Mouse (Mus musculus) neural tube, embryonic 13.5 days (tissue): Measurements from ENCODE around the gene Zmynd10. TPM values are rescaled to one million over a fixed set of nuclear protein-coding genes. Genes with fewer than 3 reads are reported as not detected.
"Not testable (repeated sequence)": the region's sequence is repeated elsewhere in the genome, so short reads cannot be mapped to it uniquely, and the experiment has no call there.

Experiments used
- ATAC-seq: fragments of 200-750 bp; cut with Nextera tagmentation; 2 replicates; pipeline ENCODE4 v1.8.0; 2017; ENCODE audit warnings: low read depth, mild to moderate bottlenecking, moderate TSS enrichment, moderate library complexity
- H3K27ac ChIP-seq: fragments of 300-500 bp; sonication (generic); replicated peaks from 2 replicates; pipeline ENCODE4 v1.5.1; 2015; ENCODE audit warnings: moderate library complexity, mild to moderate bottlenecking, inconsistent platforms
- H3K27me3 ChIP-seq: fragments of 300-500 bp; sonication (generic); 2 replicates; pipeline ENCODE4 v1.6.1; 2015; ENCODE audit warnings: mild to moderate bottlenecking, inconsistent platforms
- H3K36me3 ChIP-seq: fragments of 300-500 bp; sonication (generic); 2 replicates; pipeline ENCODE4 v1.6.1; 2015; ENCODE audit warnings: mild to moderate bottlenecking, inconsistent platforms
- H3K4me1 ChIP-seq: fragments of 300-500 bp; sonication (generic); replicated peaks from 2 replicates; pipeline ENCODE4 v1.6.1; 2015; ENCODE audit warnings: inconsistent platforms
- H3K4me2 ChIP-seq: fragments of 300-500 bp; sonication (generic); 2 replicates; pipeline ENCODE4 v1.6.1; 2015; ENCODE audit warnings: inconsistent platforms, mild to moderate bottlenecking, moderate library complexity
- H3K4me3 ChIP-seq: fragments of 300-500 bp; sonication (generic); 2 replicates; pipeline ENCODE4 v1.5.1; 2015; ENCODE audit warnings: mild to moderate bottlenecking, inconsistent platforms
- H3K9ac ChIP-seq: fragments of 300-500 bp; sonication (generic); 2 replicates; pipeline ENCODE4 v1.6.1; 2015; ENCODE audit warnings: moderate library complexity, mild to moderate bottlenecking, inconsistent platforms
- H3K9me3 ChIP-seq: fragments of 300-500 bp; sonication (generic); 2 replicates; pipeline ENCODE4 v1.6.1; 2016; ENCODE audit warnings: inconsistent platforms
- WGBS: fragments of 180-500 bp; shearing (Covaris S2); methylation state at CpG from one replicate; pipeline ENCODE4 v1.1.7; 2015; 5-methylcytosine and 5-hydroxymethylcytosine counted together
- polyA plus RNA-seq: library from polyadenylated mRNA; unstranded; fragments of >200 nt; fragmentation: Nextera tagmentation; extraction: Ambion mirVana; gene quantifications from 2 replicates; pipeline ENCODE4 v1.2.1, GENCODE M21; 2015

The Zmynd10 gene
- polyA plus RNA-seq, 1 experiment from 2014 or later, result 1.3 TPM

- 60% methylated on average over 15 of the region's 15 CpGs for WGBS
- Histone ChIP-seq H3K4me3 (0 out of 2 replicates have a peak overlapping the region, but pooled peaks have one; percentile 9), H3K36me3 (peaks cover 47% of the 10 kb centered on the region), H3K9me3 (no peaks in the 10 kb centered on the region), H3K27me3 (no peaks in the 10 kb centered on the region), H3K4me1 (peaks cover 63% of the 10 kb centered on the region), H3K27ac (peak overlapping the region; percentile 63; the same call in 1 of the 2 replicates), H3K4me2 (peak overlapping the region; percentile 27), H3K9ac (0 out of 2 replicates have a peak overlapping the region, but pooled peaks have one; percentile 26)
- ATAC-seq, result no peak
Measured at GRCm38 (mm10) chr9:107566041-107566709, 19.1 kb downstream of the Zmynd10 start.

- Histone ChIP-seq H3K4me1 (peaks cover 69% of the 10 kb centered on the region), H3K27ac (peak overlapping the region; percentile 84; the same call in 1 of the 2 replicates), H3K9me3 (no peaks in the 10 kb centered on the region), H3K36me3 (peaks cover 47% of the 10 kb centered on the region), H3K9ac (no peak overlapping the region), H3K27me3 (no peaks in the 10 kb centered on the region), H3K4me3 (no peak overlapping the region), H3K4me2 (peak overlapping the region; percentile 96; the same call in 1 of the 2 replicates)
- no peak for ATAC-seq
- WGBS, result 64% methylated on average over 3 of the region's 3 CpGs
Measured at GRCm38 (mm10) chr9:107566855-107567254, 19.8 kb downstream of the Zmynd10 start.

- no peaks in the 10 kb centered on the region for H3K27me3 ChIP-seq
- peaks cover 51% of the 10 kb centered on the region for H3K36me3 ChIP-seq
- H3K27ac ChIP-seq, result peak within 1 kb of the TSS; percentile 84
- peaks cover 71% of the 10 kb centered on the region for H3K4me1 ChIP-seq
- H3K9ac ChIP-seq, result peak within 1 kb of the TSS; percentile 92
- peak within 1 kb of the TSS; percentile 85 for H3K4me3 ChIP-seq
- H3K9me3 ChIP-seq, result no peaks in the 10 kb centered on the region
- no peak for ATAC-seq
- 8% methylated on average over 18 of the region's 18 CpGs for WGBS
- peak within 1 kb of the TSS; percentile 96 for H3K4me2 ChIP-seq
Measured at GRCm38 (mm10) chr9:107567702-107568319, 20.7 kb downstream of the Zmynd10 start, which contains the start of gene Hyal2. Hyal2 (plus strand) TSS chr9:107567945.

DNA sequence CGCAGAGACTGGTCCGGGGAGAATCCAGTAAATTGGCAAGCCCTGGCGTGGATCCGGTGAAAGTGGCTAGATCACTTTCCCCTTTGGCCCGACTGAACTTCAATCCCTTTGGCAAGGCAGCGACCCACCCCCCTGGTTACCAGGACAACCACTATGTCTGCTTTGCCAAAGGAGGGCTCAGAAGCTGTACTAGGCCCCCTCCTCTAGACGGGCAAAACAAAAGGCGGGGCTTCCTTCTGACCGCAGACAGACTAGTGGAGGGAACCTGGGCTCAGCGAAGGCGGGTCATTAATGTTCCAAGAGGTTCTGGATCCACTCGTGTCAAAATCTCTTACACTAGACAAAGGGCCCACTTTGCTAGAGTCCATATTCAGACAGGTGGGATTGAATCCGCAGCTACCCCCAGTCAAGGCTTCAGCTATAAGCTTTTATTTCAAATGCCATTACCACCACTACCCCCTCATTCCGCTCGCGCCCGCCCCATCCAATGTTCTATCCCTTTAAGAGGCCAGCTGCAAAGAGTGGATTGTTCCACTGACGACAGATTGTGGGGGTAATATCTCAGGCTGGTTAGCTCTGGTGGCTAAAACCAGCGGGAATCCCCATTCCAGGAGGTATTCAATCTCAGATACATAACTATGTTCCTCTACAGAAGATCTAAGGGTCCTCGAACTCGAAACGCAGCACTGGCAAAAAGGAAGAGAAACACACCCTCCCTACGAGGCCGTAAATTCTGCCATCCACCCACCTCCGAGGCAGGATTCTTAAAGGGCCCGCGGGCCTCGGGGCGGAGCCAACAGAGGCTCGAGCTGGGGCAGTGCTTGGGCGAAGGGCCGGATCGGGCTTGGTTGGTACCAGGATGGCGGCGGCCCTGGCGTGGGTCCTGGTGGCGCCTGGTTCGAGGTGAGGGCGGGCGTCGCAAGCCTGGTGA is 21.5 kb downstream of the Zmynd10 start:
- Histone ChIP-seq H3K4me1 (peaks cover 68% of the 10 kb centered on the region), H3K4me2 (peak overlapping the region; percentile 96)

DNA sequence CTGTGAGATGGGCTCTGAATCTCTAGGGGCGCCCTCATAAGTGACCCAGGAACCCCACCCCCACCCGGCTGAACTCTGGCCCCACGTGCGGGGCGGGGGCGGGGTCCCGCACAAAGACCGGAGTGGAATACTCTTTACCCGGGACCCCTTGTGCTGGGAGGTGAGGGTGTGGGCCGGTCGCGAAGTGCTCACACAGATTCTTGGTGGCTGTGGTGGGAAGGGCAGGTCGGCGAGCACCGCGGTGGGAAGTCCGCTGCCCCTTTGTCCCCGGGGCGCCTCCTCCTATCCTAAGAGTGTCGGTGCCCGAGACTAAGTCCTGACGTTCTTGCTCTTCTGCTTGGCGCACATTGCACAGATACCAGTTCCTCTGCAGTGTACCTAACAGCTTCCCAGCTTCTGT is 22.2 kb downstream of the Zmynd10 start:
- peak; percentile 33 for ATAC-seq
- Histone ChIP-seq H3K4me1 (peaks cover 62% of the 10 kb centered on the region), H3K9ac (peak overlapping the region; percentile 92), H3K9me3 (no peaks in the 10 kb centered on the region), H3K27me3 (no peaks in the 10 kb centered on the region), H3K4me3 (peak overlapping the region; percentile 85), H3K27ac (peak overlapping the region; percentile 84), H3K36me3 (peaks cover 63% of the 10 kb centered on the region), H3K4me2 (peak overlapping the region; percentile 96)
- under 1% methylated on average over 20 of the region's 23 CpGs for whole genome bisulfite sequencing

More for the DNA sequence above, 21.5 kb downstream of the Zmynd10 start:
- H3K36me3 ChIP-seq, result peaks cover 58% of the 10 kb centered on the region
- peak overlapping the region; percentile 84 for H3K27ac ChIP-seq
- H3K9ac ChIP-seq, result peak overlapping the region; percentile 92
- WGBS, result under 1% methylated on average over 41 of the region's 41 CpGs
- peak overlapping the region; percentile 85 for H3K4me3 ChIP-seq
- H3K9me3 ChIP-seq, result no peaks in the 10 kb centered on the region
- peak; percentile 92 for ATAC-seq
- no peaks in the 10 kb centered on the region for H3K27me3 ChIP-seq

GRCm38 (mm10) chr9:107570016-107570415 is 22.9 kb downstream of the Zmynd10 start:
- Histone ChIP-seq H3K36me3 (peaks cover 63% of the 10 kb centered on the region), H3K4me1 (peaks cover 59% of the 10 kb centered on the region)

DNA sequence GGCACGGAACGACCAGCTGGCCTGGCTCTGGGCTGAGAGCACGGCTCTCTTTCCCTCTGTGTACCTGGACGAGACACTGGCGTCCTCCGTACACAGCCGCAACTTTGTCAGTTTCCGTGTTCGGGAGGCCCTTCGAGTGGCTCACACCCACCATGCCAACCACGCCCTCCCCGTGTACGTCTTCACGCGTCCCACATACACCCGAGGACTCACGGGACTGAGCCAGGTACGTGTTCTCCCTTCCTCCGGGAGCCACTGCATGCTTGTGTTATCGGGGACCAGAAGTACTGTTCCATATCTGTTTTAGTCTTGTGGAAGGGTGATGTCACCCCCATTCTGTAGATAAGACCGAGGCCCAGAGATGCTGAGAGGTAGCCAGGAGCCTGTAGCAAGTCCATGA is 23.7 kb downstream of the Zmynd10 start:
- peaks cover 55% of the 10 kb centered on the region for H3K36me3 ChIP-seq
- ATAC-seq, result no peak
- H3K27me3 ChIP-seq, result no peaks in the 10 kb centered on the region
- H3K4me1 ChIP-seq, result peaks cover 54% of the 10 kb centered on the region
- no peak overlapping the region for H3K27ac ChIP-seq
- 93% methylated on average over 21 of the region's 21 CpGs for WGBS
- peak overlapping the region; percentile 85 for H3K4me3 ChIP-seq
- peak overlapping the region; percentile 96 for H3K4me2 ChIP-seq
- peak overlapping the region; percentile 92 for H3K9ac ChIP-seq
- no peaks in the 10 kb centered on the region for H3K9me3 ChIP-seq

More at GRCm38 (mm10) chr9:107570016-107570415, 22.9 kb downstream of the Zmynd10 start:
- Histone ChIP-seq H3K4me2 (peak overlapping the region; percentile 96), H3K27ac (peak overlapping the region; percentile 84), H3K9me3 (no peaks in the 10 kb centered on the region), H3K9ac (peak overlapping the region; percentile 92), H3K4me3 (peak overlapping the region; percentile 85), H3K27me3 (no peaks in the 10 kb centered on the region)
- WGBS, result 54% methylated on average over 13 of the region's 13 CpGs
- ATAC-seq, result no peak

- H3K4me2 ChIP-seq, result peak overlapping the region; percentile 96
Measured at GRCm38 (mm10) chr9:107571534-107572326, 24.6 kb downstream of the Zmynd10 start.

GRCm38 (mm10) chr9:107572327-107572662 is 25.2 kb downstream of the Zmynd10 start:
- Histone ChIP-seq H3K9ac (0 out of 2 replicates have a peak overlapping the region, but pooled peaks have one; percentile 17), H3K9me3 (no peaks in the 10 kb centered on the region), H3K27me3 (no peaks in the 10 kb centered on the region), H3K4me3 (no peak overlapping the region; the same call in 1 of the 2 replicates), H3K36me3 (peaks cover 45% of the 10 kb centered on the region), H3K27ac (no peak overlapping the region), H3K4me1 (peaks cover 60% of the 10 kb centered on the region), H3K4me2 (no peak overlapping the region)
- ATAC-seq, result no peak
- 98% methylated on average over 2 of the region's 2 CpGs for WGBS

More at GRCm38 (mm10) chr9:107571534-107572326, 24.6 kb downstream of the Zmynd10 start:
- H3K4me3 ChIP-seq, result peak overlapping the region; percentile 85; the same call in 1 of the 2 replicates
- no peak overlapping the region for H3K27ac ChIP-seq
- H3K36me3 ChIP-seq, result peaks cover 48% of the 10 kb centered on the region
- H3K4me1 ChIP-seq, result peaks cover 60% of the 10 kb centered on the region
- no peak for ATAC-seq
- no peaks in the 10 kb centered on the region for H3K27me3 ChIP-seq
- peak overlapping the region; percentile 92 for H3K9ac ChIP-seq
- 93% methylated on average over 22 of the region's 22 CpGs for WGBS
- no peaks in the 10 kb centered on the region for H3K9me3 ChIP-seq

GRCm38 (mm10) chr9:107573774-107574173 is 26.7 kb downstream of the Zmynd10 start:
- peaks cover 45% of the 10 kb centered on the region for H3K36me3 ChIP-seq
- not testable (repeated sequence) for H3K4me3 ChIP-seq, H3K27ac ChIP-seq, H3K9ac ChIP-seq, H3K9me3 ChIP-seq, H3K4me2 ChIP-seq, H3K27me3 ChIP-seq, ATAC-seq
- 76% methylated on average over 6 of the region's 6 CpGs for WGBS
- peaks cover 50% of the 10 kb centered on the region for H3K4me1 ChIP-seq
